Comparison of ENCODE assay signal across 1 mouse cellular context in the genomic region with DNA sequence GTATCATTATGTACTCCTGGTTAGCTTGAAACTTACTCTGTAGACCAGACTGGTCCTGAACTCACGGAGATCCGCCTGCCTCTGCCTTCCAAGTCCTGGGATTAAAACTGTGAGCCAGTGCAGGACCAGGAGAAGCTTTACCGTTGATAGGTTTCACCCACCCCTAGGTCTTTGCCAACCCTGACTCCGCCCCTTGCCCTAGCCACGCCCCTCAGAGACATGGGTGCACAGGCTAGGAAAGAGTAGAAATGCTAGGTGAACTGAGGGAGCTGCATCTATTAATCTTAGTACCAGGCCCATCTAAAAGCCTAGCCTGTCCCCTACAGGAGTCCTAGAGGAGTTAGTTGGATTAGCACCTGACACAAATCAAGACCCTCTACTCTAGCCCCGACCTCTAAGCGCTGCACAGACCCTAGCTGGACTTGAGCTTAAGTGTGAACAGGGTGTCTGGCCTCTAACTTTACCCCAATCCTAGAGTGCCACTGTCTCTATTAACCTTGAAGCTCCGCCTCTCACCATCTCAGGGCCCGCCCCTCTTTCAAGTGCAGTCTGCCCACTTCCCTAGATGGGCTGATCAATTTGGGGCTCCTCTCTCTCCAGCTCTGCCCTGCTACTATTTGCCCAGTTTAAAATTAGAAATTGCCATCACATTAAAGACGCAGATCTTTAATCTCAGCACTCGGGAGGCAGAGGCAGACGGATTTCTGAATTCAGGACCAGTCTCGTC.
TF ChIP-seq lines count a peak whose summit lies in the region.

No protein-coding gene starts in this region.

TF ChIP-seq in MEL, 35 proteins besides CTCF, POLR2A, EP300 and RAD21:
- TF ChIP-seq TCF12 (IDR thresholded peaks at IDR 0.05; ENCODE audit: low read depth, low read length) (no peak), USF2 (IDR thresholded peaks at IDR 0.05; ENCODE audit: borderline replicate concordance in 1 of 2, insufficient read depth in 1 of 2, low read depth in 1 of 2, low read length in 2 of 2) (no peak), ELF1 (IDR thresholded peaks at IDR 0.05; ENCODE audit: low read depth, low read length) (no peak), NRF1 (IDR thresholded peaks at IDR 0.05; ENCODE audit: insufficient read depth, low read depth, low read length, poor library complexity, severe bottlenecking) (no peak), CHD1 (IDR thresholded peaks at IDR 0.05; ENCODE audit: low read depth, low read length) (no peak), E2F4 (IDR thresholded peaks at IDR 0.05; ENCODE audit: borderline replicate concordance, low read depth, low read length) (no peak), ETS1 (IDR thresholded peaks at IDR 0.05; ENCODE audit: low read depth, low read length) (no peak), MAZ (IDR thresholded peaks at IDR 0.05; ENCODE audit: low read depth, low read length) (peak; percentile 33; the same call in 1 of the 2 replicates), ZMIZ1 (IDR thresholded peaks at IDR 0.05; ENCODE audit: low read depth, low read length) (no peak), SMC3 (IDR thresholded peaks at IDR 0.05; ENCODE audit: low read depth, low read length) (no peak), TAL1 (IDR thresholded peaks at IDR 0.05; ENCODE audit: low read length) (no peak), NELFE (IDR thresholded peaks at IDR 0.05; ENCODE audit: low read depth, low read length) (no peak), MXI1 (IDR thresholded peaks at IDR 0.05; ENCODE audit: low read depth, low read length) (peak; percentile 13; the same call in 1 of the 2 replicates), SIN3A (IDR thresholded peaks at IDR 0.05; ENCODE audit: low read length) (no peak), CHD2 (IDR thresholded peaks at IDR 0.05; ENCODE audit: low read length) (no peak)
